Mouse (Mus musculus) inflammation-experienced regulatory T-cells, adult 6 months (primary cell): ENCODE data around the gene Msmp. TPM values are rescaled to one million over a fixed set of nuclear protein-coding genes. Genes with fewer than 3 reads are reported as not detected.

Experiments
- ATAC-seq: one replicate; pipeline ENCODE4 v1.8.0; 2017
- polyA plus RNA-seq, 3 experiments: library from polyadenylated mRNA; unstranded; fragments of 100-300 nt; shearing (Covaris generic); gene quantifications; one replicate each; pipeline ENCODE4 v1.2.1; 2017

Gene Msmp
- polyA plus RNA-seq, 3 experiments from 2014 or later = not detected

DNA sequence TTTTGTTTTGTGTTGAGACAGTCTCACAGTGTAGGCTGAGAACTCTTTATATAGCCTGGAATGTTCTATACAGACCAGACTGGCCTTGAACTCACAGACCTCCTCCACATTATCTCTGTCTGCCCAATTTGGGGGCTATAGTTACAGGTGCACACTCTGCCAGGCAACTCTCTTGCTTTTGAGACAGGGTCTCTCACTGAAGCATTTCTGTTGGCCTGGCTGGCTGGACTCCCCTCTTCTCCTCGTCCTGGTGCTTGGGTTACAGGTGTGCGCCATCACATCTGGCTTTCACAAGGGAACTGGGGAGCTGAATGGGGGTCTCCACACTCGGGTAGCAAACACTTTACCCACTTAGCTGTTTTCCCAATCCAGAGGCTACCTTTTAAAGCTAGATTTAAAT lies 7.7 kb upstream of the Msmp start:
- no peak for ATAC-seq

DNA sequence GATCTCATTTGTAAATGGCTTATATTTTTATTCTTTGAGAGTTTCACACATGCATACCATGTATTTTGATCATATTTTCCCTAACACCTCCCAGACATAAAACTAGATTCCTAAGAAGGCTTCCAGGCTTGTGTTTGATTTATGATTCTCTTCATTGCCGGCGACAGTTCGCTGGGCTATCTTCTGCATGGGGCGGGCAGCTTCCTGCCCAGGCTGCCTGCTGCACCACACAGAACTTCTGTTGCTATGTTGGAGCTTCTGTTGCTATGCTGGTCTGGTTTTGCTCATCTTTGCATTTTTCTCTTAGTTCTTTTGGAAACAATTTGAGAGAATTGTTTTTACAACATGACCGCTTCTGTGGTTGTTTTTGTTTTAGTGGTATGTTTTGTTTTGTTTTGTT lies 7.2 kb upstream of the Msmp start:
- no peak for ATAC-seq

DNA sequence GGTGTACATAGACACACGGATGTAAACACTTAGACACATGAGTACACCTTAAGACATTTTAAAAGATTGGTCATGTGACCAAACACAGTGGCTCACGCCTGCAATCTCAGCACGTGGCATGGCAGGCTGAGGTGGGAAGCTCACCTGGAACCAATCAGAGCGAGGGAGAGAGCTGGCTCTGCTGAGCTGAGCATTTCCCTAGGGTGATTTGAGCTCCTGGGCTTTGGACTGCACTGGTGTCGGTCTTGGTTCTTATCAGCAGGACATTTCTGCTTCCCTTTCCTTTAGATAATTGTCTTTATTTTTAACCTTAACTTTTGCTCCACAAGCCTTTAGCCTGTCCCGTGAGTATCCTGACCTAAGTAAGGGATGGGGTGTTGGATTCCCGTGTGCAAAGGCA lies 3.4 kb upstream of the Msmp start:
- ATAC-seq = no peak

DNA sequence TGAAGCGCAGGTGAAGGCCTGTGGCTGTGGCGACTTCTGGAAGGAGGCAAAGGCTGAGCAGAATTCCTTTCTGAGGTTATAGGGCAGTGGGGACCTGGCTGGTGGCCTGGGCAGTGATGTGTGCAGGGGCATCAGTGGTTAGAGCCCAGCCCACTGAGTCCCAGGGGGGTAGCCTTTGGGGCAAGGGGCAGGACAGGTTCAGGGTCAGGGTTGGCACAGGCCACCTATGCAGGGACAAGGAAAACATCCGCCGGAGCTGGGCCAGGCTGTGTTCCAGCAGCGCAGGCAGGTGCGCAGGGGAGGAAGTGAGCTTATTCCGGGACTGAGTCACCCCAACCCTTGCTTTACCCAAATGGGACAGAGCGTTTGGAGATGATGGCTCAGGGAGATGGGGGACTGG lies 2.1 kb upstream of the Msmp start:
- ATAC-seq = no peak

DNA sequence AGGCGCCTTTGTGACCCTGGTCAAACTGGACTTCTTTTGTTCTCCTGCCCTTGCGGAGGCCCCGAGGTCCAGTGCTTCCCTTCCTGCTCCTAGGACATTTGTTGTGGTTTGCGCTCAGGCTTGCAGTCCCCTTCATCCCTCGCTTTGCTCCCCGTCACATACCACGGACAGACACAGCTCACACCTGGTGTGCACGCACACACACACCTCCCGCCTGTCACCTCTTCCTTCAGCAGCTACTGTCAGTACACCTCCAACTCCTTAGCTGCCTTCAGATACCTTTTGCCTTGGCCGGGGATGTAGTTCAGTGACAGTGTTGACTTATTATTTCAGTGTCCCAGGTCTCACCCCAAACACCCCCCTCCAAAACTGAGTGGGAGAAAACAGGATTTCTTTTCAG lies 1.4 kb upstream of the Msmp start:
- ATAC-seq = no peak

DNA sequence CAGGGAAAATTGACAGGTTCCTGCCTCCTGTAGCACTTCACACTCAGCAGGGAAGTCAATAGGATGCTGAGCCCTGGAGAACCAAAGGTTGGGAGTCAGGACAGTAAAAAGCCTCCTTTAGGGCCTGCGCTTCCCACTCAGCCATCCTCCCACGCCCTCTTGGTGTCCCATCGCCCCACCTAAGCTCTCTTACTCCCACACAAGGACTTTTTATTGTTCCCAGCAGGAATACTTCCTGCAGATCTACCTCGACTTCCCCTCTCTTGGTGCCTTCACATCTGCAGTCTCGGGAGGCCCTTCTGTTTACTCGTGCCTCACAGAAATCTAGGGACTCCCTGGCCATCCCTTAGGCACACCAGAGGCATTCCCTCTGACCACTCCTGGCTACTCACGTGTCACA lies 873 bp downstream of the Msmp start:
- ATAC-seq = no peak

DNA sequence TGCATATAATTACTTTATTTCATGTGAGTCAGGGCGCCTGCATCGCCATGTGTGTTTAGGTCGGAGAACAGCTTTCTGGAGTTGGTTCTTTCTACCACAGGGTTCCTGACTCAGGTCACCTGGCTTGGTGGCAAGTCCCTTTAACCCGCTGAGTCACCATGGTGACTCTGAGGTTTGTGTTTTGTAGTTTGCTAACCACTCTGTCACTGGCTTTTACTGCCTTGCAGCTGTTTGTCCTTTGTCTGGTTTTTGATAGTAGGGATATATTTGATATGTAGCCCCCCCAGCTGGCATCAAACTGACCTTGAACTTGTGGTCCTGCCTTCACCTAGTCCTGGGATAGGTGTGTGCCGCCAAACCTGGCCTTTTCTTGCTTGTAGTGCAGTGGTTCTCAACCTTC lies 2.1 kb downstream of the Msmp start:
- ATAC-seq = no peak

DNA sequence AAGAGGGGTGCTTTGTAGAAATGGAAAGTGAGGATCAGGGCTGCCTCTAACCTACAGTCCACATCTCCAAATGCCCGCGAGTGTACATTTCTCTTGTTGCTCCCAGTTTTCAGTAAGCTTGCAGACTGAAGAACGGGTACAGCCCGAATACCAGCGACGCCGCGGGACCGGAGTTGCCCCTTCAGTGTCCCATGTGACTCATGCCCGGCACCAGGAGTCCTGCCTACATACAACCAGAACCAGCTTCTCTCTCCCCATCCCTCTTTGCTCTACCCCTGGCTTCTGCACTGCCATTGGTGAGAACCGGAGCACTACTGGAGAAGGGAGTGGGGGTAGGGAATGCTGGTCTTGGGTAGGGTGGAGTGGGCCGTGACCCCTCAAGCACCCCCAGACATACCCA lies 2.9 kb downstream of the Msmp start:
- no peak for ATAC-seq

DNA sequence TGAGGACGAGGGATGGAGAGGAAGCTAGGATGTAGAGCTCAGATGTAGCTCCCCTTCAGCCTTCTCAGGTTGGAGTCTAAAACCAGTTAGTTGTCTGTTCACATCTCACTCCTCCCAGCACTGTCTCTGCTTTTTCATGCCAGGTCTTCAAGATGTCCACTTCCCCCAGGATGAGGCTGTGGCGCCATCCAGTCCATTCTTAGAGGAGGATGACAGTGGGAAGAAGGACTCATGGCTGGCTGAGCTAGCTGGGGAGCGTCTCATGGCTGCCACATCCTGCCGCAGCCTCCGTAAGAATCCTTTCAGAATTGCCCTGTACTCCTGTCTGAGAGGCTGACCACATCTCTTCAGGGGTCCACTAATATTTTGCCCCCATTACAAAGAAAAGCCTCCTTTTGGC lies 3.6 kb downstream of the Msmp start:
- no peak for ATAC-seq

DNA sequence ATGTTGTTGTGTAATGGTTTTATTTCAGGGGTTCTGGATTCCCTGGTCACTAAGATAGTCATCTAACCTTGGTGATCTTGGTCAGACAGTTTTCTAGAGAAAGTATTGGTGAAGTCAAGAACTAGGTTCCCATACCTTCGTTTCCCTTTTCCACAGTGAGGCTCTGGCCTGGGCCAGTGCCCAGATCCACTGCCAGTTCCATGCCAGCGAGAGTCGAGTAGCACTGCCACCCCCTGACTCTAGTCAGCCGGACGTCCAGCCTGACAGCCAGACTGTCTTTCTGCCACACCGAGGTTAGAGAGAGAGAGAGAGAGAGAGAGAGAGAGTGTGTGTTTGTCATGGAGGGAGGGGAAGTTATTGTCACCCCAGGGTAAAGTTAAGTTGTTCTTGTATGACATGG lies 4.6 kb downstream of the Msmp start:
- no peak for ATAC-seq

DNA sequence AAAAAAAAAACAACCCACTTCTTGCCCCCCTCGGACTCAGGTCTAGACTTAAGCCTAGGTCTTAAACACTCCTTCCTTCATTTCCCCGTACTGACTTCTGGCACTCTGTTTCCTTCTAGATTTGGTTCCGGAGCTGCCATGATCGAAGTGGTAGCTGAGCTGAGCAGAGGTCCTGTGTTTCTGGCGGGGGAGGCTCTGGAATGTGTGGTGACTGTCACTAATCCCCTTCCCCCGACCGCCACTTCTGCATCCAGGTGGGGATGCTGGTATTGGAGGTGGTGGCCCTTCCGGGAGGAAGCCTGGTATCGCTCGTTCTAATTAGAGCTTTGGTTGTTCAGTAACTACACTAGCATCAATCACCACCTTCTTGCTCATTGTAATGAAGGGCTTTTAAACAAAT lies 5.0 kb downstream of the Msmp start:
- no peak for ATAC-seq

DNA sequence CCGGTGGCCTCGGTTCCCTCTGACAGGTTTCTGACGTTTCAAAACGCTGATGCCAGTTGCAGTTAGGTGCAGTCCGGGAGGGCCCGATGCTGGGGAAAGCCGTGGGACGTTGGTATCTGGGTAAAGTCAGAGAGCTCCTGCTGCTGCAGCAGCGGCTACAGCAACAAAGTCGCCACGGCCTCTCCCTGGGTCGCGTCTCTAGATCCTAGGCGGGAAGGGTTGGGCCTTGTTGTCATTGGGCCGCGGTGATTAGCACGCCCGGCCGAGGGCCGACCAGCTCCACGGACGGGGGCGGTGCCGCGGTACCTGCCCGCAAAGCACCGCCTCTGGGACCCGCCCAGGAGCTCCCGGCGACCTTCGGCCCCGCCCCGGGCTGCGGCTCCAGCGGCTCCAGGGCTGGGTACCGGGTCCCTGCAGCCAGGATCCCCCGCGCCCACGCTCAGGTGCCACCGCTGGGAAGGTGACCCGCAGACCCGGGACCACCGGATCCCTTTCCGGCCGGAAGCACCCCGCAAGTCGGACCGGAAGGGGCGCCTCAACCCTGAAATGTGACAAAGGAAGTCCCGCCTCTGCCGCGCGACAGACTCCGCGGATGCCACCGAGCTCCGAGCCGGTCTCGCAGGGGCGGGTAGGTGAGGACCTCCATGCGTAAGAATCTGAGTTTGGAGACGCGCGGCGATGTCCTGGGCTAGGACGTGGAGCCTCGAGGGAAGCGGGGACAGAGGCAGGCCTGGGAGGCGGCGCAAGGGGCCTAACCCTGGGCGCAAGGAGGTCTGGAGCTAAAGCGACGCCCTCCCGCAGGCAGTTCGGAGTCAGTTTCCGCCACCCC lies 5.7 kb downstream of the Msmp start, which contains the start of the genes Rgp1 and Gba2:
Gene Rgp1, plus strand, starts transcription at position 340 of the 829 bp plus-strand sequence.
Gene Gba2, minus strand, starts transcription at position 498 of the 829 bp plus-strand sequence.
- peak; percentile 90 for ATAC-seq

DNA sequence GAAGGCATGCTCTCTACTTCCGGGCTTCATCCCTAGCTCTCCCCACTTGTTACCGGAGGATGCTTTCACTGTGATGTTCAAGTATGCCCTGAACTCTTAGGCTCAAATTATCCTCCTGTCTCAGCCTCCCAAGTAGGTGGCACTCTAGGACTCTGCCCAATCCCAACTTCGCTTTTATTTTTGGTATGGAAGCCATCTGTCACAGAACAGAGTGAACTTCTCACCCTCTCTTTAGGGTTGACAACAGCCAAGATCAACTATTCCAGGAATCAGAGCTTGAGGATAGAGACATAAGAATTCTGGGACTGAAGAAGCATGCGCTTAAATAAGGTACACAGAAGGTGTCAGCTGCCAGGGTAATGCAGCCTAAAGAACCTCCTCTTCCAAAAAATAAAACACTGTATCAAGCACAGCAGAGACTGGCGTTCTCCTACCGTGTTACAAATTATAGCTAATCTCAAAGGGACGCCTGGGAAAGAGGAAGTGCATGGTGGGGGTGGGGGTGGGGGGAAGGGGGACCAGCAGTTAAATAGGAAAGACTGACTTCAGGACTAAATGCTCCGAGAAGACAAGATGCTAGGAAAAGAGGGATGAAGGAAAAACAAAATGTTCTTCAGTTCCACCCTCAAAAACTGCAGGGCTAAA lies 6.9 kb downstream of the Msmp start:
- ATAC-seq = no peak

DNA sequence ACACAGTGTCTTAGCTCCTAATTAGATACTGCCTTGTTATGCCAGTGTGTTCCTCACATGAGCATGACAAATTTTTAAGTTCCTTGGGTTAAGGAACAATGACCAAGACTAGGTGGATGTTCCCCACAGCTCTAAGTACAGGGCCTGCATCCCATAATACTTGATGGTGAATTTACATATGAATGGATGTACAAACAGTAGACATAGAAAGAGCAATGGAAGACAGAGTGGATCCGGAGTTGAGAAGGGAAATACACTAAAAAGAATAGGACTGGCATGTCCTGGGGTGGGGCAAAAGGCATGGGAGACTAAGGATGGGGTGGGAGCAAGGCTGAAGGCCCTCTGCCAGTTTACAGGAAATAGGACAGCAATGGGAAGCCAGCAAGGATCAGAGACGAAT lies 8.9 kb downstream of the Msmp start:
- ATAC-seq = no peak

DNA sequence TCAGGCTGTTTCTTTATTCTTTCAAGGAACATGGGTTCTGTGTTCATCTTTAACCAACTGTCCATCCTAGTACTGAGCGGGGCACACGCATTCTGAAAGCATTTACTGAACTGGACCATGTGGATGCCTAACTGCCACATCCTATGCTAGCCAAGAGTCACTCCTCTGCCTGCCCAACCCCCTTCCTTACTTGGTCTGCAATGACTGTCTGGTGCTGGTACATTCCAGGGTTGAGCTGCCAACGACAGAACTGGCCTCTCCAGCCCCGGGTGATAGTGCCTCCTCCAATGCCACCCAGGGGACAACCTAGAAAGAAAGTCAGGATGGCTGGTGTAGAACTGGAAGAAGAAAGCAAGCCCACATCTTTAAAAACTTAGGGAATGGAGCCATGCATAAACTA lies 10.7 kb downstream of the Msmp start:
- no peak for ATAC-seq

DNA sequence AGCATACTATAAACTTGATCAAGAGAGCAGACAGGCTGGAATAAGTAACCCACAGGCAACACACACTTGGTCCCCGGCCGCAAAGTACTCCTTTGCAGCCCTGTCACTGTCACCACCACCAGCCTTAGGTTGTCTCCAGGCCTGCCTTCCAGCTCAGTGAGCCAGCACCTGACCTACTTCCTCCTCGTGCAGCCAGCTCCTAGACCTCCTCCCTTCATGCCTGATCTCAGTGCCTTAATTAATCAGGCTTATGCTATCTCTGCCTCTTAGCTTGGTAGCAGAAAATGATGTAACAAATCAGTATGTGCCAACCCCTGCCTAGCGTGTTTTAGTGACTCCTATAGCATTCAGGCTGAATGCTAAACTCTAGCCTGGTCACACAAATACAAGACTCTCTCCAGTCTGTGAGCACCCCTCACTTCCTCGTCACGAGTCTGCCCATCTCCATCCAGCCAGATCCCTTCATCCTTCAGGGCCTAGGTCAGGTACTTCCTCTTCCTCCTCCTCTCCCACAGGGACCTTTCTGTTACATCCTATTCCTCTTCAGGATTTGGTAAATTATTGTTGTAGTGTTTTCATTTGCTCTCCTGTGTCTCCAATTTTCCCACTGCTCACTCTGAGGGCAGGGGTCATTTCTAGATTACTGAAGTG lies 12.8 kb downstream of the Msmp start:
- ATAC-seq = no peak

DNA sequence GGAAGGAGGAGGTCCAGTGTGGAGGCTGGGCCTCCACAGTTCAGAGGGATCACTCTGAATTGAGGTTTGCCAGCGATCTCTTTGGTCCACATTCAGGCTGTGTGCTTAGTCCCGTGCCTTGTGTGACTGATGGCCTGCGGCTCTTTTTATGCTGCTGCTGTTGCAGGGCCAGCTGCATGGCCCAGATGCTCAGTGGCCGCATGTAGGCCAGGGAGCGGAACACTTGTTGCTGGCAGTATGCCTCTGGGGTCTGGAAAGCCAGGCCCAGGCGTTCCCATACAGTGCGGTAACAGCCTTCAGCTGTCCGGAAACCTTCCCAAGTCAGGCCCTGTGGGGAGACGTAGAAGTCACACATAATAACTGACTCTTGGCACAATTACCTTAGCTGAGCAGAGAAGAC lies 17.2 kb downstream of the Msmp start:
- ATAC-seq = no peak

DNA sequence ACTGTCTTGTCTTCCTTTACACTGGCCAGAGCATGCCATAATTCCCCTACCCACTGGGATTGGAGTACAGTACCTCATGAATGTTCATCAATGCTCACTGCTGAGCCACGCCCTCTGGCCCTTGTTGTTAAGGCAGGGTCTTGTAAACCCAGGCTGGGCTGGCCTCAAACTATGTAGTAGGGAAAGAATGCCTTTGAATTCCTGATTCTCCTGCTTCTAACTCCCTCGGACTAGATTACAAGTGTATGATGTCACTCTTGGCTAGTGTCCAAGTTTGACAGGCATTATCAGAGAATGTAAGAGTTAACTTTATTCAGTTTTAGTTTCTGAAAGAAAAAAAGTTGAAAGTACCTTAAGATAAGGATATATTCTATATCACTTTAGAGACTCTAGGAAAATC lies 20.1 kb downstream of the Msmp start:
- no peak for ATAC-seq

DNA sequence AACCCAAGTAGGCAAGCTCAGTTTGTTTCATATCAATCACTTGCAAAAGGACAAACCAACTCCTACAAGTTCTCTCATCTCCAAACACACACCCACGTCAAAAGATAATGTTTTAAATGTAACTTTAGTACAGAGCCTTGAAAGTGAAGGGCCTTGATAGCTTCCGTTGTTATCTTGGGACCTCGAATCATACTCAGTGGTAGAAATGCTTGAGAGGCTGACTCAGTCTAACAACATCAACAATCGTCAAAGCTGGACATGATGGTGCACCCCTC lies 20.8 kb downstream of the Msmp start:
- ATAC-seq = no peak

DNA sequence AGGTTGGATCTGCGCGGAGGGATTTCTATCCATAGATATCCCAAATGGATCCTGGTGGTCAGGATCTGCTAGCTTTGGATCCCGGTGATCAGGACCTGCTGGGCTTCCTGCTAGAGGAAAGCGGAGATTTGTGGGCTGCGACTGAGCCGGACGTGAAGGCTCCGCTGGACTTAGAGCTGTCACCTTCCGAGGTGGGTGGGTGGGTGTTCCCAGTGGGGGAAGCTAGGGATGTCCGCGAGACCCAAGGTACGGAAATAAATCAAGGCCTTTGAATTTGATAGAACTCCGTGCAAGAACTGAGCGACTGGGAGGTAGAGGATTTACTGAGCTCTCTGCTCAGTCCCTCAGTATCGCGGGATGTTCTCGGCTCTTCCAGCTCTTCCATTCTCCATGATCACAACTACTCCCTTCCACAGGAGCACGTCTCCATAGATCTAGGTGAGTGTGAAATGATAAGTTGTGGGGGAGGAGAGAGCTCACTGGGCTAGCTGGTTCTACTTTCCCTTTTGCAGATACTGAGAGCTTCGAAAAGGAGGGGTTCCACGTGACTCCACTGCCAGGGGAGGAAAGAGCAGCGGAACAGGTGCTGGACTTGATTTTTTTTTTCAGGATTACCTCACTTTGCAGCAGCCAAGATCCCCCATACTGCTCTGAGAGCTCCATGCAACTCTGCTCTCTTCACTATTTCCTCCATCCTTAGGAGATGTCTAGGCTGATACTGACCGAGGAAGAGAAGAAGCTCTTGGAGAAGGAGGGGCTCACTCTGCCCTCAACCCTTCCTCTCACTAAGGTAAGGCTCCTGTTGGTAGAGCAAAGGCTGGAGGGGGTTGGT lies 21.3 kb downstream of the Msmp start:
- peak; percentile 11 for ATAC-seq

DNA sequence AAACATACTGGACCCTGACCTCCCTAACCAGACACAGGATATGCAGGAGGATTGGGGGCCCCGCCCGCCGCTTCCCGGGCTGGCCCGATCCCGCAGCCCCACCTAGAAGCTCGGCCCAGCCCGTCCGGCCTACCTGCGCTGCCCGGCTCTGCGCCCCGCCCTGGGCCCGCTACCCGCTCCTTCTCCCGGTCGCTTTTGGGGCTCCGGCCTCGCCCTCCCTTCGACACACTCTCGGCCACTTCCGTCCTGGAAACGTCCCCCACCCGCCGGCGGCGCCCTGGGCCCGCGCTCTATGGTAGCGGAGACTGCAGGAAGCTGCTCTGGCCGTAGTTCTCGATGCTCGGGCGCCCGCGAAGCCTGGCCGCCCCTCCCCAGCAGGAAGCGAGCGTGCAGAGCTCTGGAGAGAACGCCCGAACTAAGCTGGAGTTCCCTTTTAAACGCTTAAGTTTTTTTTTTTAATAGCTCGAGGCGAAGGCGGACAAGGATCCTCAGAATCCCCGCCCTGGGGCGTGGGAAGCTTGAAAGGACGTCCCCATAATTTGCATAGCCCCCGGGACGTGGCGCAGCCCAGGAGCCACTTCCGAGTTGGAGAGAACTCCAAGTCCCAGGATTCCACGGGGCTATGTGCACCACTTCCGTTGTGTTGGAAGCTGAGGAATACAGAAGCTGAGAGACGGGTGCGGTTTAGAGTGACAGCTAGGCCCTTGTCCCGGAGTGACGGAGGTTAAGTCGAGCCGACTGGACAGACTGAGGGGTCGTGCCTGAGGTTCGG lies 22.1 kb downstream of the Msmp start, which contains the start of the genes Creb3 and Tln1:
Gene Creb3, plus strand, starts transcription at position 336 of the 772 bp plus-strand sequence.
Gene Tln1, minus strand, starts transcription at position 695 of the 772 bp plus-strand sequence.
- ATAC-seq = peak; percentile 85

DNA sequence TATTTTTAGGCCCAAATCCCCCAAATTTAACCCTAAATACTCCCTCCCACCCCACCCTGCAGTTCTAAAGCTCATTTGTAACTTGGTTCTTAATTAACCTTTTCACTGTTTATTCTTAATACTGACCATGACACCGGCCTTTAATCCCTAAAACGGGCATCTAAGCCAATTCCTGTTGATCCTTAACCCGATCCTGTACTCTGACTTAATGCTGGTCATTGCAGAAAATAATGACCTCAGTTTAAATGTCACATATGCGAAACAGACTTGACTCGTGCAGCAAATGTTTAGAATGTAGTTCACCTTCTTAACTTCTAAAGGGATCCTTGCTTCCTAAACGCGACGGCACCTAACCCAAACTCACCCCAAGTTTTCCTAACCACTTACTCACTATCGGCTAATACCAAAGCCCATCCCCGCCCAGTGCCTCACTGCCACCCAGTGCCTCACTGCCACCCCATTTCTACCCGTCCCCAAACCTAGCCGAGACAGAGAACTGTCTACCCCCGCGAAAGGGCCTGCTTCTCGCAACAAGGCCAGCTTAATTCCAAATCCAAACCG lies 22.8 kb downstream of the Msmp start:
- ATAC-seq = no peak
